Mouse (Mus musculus): Measurements from ENCODE around the gene Acaa1b.

Acaa1b gene

DNA sequence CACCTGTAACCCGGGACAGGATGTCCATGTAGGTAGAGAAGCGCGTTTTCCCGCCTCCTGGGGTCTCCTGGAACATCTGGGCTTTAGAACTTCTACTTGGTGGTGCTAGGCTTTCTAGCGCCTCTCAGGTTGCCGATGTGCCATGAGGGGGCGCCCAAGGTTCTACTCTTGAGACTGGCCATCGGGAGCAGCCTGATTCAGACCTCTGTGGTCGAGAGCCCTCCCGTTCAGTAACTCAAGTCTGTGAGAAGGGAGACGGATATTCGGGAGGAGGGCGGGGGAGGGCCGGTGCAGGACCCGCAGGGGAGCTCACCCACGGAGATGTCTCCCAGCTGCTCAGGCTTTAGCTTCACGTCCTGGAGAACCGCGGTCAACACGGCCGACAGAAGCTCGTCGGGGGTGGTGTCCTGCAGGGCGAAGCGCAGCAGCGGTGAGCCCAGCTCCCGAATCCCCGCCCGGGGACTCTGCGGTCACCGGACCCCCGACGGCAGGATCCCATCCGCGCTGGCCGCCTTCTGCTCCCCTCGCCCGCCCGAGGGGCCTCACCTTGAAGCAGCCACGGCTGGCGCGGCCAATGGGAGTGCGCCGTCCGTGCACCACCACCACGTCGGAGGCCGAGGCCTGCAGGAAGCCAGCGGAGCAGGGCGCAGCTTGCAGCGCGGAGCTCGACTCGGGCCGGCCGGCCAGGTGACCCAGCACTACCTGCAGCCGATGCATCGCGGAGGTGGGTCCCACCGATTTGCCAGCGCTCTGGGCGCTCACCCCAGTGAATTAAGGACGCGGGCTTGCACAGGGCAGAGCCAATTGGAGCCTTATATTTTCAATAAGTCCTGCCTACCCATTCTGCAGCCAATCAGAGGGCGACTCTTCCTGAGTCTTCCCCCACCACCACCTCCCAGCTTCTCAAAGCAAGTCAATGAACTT, at the start of gene Acaa1b:
TSS of gene Acaa1b (minus strand) at position 816 of the 924 bp plus-strand sequence.
- no peak for DNase-seq (ENCODE audit: low spot score)

GRCm38 (mm10) chr9:119206666-119207065, 49.8 kb upstream of the Acaa1b start:
- no peak for DNase-seq (ENCODE audit: low spot score)

DNA sequence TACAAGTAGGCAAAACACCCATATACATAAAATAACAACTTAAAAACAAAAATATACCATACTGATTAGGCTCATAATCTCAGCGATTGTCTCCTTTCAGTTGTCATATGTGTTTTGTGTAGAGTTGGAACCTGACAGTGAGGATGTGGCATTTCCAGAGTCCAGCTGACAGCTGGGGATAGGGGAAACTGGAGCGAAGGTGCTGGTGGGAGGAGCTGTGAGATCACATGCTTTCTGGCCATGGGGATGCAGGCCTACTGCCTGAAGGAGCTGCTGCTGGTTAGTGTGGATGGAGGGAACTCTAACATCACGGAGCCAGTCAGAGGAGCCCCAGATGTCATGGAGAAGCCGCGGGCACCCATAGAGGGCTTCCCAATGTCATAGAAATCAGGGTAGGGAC, 48.9 kb upstream of the Acaa1b start:
- no peak for DNase-seq (ENCODE audit: low spot score)

GRCm38 (mm10) chr9:119203617-119204016, 46.7 kb upstream of the Acaa1b start:
- DNase-seq (ENCODE audit: low spot score): no peak

DNA sequence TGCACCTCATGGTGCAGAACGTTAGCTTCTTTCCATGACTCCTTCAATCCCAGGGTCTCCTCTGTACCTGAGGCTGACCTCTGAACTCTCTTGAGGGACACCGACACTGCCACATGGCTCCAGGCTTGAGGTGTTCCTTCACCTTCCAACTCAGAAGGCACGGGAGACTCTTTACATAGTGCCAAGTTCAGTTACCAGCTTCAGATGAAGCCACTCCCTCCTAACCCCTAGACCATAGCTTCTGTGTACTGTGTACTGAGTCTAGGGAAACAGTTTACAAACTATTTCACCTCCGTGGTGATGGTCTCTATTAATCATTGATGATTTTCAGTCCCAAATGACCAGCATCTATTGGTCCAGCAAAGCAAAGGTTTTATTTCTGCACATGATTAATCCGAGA, 44.8 kb upstream of the Acaa1b start:
- no peak for DNase-seq (ENCODE audit: low spot score)

DNA sequence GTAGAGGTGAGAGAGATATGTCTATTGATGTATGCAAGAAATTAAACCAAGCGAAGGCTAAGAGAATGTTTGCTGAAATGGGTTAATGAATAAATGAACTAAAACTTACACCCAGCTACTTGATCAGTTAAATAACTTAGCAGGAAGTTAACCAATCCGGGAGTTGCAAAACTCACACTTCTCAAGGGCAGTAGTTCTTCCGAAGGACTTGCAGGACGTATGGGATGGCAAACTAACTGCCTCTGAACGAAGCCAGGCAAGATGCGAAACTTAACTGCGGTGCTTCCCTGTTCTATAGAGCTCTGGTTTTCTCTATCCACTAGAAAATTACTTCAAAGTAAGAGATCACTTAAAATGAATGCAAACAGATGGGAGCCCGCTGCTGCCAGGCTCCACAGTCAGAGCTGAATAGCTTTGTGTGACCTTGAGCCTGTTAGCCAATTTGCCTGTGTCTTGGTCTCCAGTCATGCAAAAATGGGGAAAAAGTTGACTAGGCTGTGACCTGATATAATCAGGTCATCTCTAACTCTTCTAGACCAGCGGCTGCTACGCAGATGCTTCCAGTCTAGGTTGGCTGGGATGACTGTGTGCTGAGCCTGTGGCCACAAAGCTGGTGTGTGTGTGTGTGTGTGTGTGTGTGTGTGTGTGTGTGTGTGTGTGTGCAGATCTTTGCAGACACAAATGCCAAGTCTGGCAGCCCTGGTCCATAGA, 42.4 kb upstream of the Acaa1b start:
- DNase-seq (ENCODE audit: low spot score): no peak

DNA sequence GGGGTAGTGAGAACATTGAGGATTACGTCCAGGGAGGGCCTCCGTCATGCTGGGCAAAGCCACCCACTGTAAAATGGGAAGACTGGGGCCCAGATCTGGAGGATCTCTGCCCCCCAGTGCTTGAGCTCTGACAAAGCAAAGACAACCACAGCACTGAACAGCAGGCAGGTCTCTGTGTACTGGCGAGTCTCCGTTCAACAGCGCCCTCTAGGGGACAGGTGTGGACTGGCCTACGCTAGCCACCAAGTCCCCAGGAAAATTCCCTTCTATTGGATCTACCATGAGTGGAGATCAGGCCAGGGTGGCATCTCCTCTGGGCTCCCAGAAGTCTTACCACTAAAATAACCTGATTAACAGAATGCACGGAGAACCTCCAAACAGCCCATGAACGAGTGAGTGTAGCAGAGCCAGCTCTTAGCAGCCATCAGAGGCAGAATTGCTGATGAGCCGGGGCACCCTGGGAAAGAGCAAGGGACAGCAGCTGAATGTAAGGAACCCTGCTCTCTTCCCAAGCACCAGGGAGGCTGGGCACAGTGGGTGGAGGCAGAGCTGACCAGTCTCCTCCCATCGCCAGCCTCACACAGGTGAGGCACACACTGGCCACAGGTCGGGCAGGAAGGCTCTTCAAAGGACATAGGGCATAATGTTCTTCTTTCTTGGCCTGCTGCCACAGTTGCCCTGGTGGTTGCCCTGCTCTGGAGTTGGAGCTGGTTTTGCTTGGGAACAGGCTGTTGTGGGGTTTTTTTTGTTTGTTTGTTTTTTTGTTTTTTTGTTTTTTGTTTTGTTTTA, 35.5 kb upstream of the Acaa1b start:
- peak; percentile 10 for DNase-seq (ENCODE audit: low spot score)

- no peak for DNase-seq (ENCODE audit: low spot score)
Measured at GRCm38 (mm10) chr9:119181241-119181728, 24.4 kb upstream of the Acaa1b start.

DNA sequence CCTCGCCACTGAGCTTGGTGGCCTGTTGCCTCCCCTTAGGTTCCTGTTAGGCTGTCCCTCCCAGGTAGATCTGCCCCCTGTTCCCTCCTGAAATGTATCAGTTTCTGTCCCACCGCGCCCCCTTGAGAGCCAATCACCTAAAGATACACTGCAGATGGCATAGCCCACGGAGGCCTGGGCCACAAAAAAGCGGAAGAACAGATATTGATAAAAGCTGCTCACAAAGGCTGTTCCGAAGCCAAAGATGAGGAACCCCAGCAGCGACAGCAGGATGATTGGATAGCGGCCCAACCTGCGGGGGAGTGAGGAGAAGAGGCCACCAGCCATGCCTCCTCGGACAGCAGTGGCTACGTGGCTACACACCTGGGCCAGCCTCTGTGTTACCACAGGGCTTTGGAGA, 22.4 kb upstream of the Acaa1b start:
- DNase-seq (ENCODE audit: low spot score): no peak

DNA sequence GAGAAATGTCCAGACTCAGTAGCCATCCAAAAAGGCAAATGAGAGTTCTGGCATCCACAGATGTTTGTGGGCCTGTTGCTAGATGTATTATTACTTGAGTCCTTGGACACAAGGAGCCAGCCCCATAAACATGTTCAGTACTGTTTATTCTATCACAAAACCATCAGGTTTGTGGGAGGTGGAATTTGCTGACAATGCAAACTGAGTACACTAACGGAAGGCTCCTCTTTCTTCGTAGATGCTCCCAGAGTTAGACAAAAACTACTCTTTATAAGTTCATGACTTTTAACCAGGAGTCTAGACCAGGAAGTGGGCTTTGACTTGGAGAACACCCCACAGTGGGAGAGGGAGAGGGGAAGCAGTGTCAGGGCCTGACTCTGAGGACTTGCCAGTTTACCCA, 10.7 kb upstream of the Acaa1b start:
- no peak for DNase-seq (ENCODE audit: low spot score)

DNA sequence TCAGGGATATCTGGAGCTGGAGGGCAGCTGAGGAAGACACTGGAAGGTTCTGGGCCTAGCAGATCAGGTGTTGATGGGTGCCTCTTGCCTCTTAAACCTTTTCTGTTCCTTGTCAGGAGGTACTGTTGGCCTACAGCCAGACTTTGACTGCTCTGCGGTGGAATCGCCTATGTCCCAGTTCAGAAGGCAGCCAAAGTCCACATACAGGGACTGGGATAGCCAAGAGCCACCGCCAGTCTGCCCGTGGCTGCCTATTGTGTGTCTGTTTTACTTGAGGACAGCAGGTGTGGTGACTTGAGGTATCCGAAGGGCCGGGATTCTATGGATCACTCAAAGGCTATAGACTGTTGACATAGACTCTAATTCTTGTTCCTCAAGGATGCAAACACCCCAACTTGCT, 8.7 kb upstream of the Acaa1b start:
- no peak for DNase-seq (ENCODE audit: low spot score)

DNA sequence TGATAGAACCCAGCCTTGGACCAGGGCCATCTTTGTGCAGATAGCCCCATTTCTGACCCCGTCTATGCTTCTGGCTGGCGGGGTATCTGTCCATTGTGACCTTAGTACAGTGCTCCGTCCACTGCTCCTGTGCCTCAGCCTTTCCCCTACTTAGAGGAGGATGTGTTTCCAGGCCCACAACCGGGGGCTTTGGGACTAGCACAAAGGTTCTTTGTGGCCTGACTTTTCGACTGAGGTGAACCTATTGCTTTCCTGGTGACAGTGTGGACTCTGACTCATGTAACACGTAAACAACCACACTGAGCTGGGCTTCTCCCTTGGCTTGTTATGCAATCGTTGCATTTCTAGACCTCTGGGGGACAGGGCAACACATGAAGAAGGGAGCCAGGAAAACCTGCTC, 7.8 kb upstream of the Acaa1b start:
- DNase-seq (ENCODE audit: low spot score): no peak

- DNase-seq (ENCODE audit: low spot score): no peak
Measured at GRCm38 (mm10) chr9:119160689-119161088, 3.8 kb upstream of the Acaa1b start.

DNA sequence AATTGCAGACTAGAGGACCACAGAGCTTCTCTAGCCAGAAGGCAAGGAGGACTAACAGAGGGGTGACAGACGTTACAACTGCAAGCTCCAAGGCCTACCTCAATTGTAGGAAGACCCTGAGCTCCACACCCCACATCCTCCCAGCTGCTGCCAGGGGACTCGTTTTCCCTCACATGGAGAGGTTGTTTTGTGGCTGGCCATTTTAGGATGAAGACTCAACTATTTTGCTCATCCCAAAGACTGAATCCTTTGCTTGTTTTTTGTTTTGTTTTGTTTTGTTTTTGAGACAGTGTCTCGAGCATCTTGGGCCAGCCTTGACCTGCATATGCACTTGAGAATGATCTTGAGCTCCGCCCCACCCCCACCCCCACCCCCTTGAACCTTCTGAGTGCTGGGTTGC, 2.0 kb upstream of the Acaa1b start, which contains the start of gene Gm47289:
TSS of gene Gm47289 (plus strand) at position 301 of the 400 bp plus-strand sequence.
- no peak for DNase-seq (ENCODE audit: low spot score)

- no peak for DNase-seq (ENCODE audit: low spot score)
Measured at GRCm38 (mm10) chr9:119155826-119156225, 1.1 kb downstream of the Acaa1b start.

DNA sequence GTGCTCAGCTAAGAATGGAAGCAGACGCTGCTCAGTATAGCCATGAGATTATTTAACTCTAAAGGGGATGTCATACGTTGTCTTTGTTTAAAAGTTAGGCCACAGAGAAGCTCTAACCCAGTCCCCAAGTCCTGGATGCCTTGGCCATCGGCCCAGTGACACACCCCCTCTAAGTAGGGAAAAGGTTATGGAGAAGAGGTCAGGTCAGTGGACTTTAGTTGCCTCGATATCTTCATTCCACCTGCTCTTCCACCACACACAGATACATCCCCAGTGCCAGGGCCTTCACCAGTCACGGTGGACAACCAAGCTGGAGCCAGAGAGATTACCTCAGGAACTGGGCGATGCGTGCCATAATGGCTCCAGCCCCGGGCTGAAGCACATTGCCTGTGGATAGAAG, 1.5 kb downstream of the Acaa1b start:
- DNase-seq (ENCODE audit: low spot score): no peak

DNA sequence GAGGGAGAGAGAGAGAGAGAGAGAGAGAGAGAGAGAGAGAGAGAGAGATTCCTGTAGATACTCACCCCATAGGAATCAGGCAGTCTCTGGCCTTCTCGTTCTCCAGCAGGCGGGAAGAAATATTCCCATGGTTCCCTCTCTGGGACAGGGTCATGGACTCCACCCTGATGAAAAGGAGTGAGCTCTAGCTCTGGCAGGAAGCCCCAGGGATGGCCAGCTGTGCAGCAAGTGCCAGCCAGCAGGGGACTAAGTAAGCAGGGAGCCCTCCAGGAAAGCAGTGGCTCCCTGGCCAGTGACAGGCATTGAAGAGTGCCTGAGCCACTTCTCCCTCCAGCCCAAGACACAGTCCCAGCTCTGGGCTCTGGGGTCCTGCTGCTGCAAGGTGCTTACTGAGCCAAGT, 5.1 kb downstream of the Acaa1b start:
- no peak for DNase-seq (ENCODE audit: low spot score)

- no peak for DNase-seq (ENCODE audit: low spot score)
Measured at GRCm38 (mm10) chr9:119149601-119150000, 7.3 kb downstream of the Acaa1b start.

DNA sequence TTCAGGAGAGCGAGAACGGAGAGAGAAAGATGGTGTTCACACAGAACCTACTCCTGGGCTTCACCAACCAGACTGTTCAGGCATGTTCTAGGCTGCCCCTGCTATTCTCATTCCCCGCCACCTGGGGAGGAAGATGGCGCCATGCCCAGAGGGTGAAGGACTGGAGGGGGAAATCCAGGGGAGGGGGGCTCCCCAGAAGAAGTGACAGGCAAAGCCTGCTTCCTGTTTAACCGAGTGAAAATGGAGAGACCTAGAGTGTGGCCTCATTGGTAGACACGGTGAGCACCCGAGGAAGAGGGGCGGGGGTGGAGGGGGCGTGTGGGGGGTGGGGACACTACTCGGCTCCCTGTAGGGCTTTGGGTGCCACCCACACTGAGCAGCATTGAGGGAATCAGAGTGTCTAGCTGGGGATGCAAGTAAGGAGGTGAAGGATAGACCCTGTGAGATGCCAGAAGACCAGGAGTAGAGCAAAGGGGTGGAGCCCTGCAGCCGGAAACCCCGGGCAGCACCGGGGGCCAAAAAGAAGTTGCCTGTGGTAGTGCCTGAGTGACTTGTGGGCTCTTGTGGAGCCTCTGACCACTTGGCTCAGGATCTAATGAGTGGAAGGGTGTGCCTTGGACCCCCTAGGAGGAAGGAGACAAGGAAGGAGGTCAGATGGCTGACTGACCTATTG, 10.7 kb downstream of the Acaa1b start:
- no peak for DNase-seq (ENCODE audit: low spot score)

DNA sequence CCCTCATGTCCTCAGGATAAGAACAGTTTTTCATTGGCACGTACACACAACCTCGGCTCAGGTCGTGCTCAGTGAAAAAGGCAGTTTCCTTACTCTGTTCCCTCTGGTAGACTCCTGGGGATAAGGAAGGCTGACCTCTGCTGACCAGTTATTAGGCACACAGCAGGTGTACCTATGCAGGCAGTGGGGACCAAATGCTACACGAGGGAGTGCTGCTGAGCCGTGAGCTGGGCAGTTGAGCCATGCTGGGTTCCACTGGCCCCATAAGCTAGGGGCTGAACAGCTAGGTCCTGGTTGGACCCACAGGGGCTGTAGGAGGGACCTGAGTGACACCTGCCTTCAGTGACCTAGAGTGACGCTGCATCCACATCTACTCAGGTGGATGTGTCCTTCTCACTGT, 11.3 kb downstream of the Acaa1b start:
- DNase-seq (ENCODE audit: low spot score): no peak

DNA sequence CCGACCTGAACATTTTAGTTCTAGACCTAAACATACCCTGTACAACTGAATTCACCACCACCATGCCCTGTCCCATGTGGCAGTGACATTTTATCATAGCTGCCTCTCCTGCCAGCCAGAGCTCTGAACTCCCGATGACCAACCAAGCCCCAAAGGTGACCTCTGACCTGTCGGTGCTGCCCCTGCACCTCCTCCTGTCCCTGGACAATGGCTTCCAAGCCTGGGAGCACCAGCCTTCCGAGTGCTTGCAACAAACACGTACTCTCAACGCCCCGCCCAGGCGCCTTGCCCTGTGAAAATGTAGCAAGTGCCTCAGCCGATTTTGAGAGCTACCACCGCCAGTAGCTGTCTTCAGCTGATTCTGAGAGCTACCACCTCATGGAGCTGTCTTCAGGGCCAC, 11.8 kb downstream of the Acaa1b start:
- DNase-seq (ENCODE audit: low spot score): no peak

- DNase-seq (ENCODE audit: low spot score): no peak
Measured at GRCm38 (mm10) chr9:119144696-119145095, 12.2 kb downstream of the Acaa1b start.
